Mouse (Mus musculus) liver, postnatal 0 days (tissue): Measurements from ENCODE around the gene 1600002K03Rik. TPM values are rescaled to one million over a fixed set of nuclear protein-coding genes. Genes with fewer than 3 reads are reported as not detected.

Experiments
- ATAC-seq: fragments of 200-750 bp; cut with Nextera tagmentation; 2 replicates; pipeline ENCODE4 v1.8.0; 2017; ENCODE audit warnings: mild to moderate bottlenecking, moderate library complexity
- DNase-seq: peaks from one replicate; pipeline ENCODE4 v3.0.0-alpha.2; 2016
- H3K27ac ChIP-seq: fragments of 300-500 bp; sonication (generic); 2 replicates; pipeline ENCODE4 v1.5.1; 2014; ENCODE audit warnings: antibody characterized with exemption, moderate library complexity, mild to moderate bottlenecking, low read depth
- H3K27me3 ChIP-seq: fragments of 300-500 bp; sonication (generic); 2 replicates; pipeline ENCODE4 v1.6.1; 2014; ENCODE audit warnings: low read length, control low read depth, mixed read lengths; ENCODE audit not compliant: insufficient read depth
- H3K36me3 ChIP-seq: fragments of 300-500 bp; sonication (generic); replicated peaks from 2 replicates; pipeline ENCODE4 v1.6.1; 2014; ENCODE audit warnings: mild to moderate bottlenecking, control low read depth, low read length, moderate library complexity, mixed read lengths; ENCODE audit not compliant: insufficient read depth
- H3K4me1 ChIP-seq: fragments of 300-500 bp; sonication (generic); 2 replicates; pipeline ENCODE4 v1.6.1; 2014; ENCODE audit warnings: antibody characterized with exemption, mild to moderate bottlenecking, control low read depth; ENCODE audit not compliant: insufficient read depth
- H3K4me2 ChIP-seq: fragments of 300-500 bp; sonication (generic); 2 replicates; pipeline ENCODE4 v1.6.1; 2014; ENCODE audit warnings: low read depth, mild to moderate bottlenecking, low read length, moderate library complexity, mixed read lengths
- H3K4me3 ChIP-seq: fragments of 300-500 bp; sonication (generic); 2 replicates; pipeline ENCODE4 v1.5.1; 2014; ENCODE audit warnings: low read depth, low read length
- H3K9ac ChIP-seq: fragments of 300-500 bp; sonication (generic); replicated peaks from 2 replicates; pipeline ENCODE4 v1.6.1; 2014; ENCODE audit warnings: mild to moderate bottlenecking, moderate library complexity
- H3K9me3 ChIP-seq: fragments of 300-500 bp; sonication (generic); 2 replicates; pipeline ENCODE4 v1.6.1; 2016; ENCODE audit warnings: mild to moderate bottlenecking, control low read depth, low read length, mixed read lengths
- CTCF ChIP-seq: sonication (generic); IDR thresholded peaks from 2 replicates; pipeline ENCODE4 v1.5.1; 2016; ENCODE audit warnings: antibody characterized with exemption, low read depth
- EP300 ChIP-seq: IDR thresholded peaks from 2 replicates; pipeline ENCODE4 v1.6.1; 2016; ENCODE audit warnings: antibody characterized with exemption, low read depth, mild to moderate bottlenecking
- WGBS: fragments of 180-500 bp; shearing (Covaris S2); extraction: QIAGEN DNeasy Blood & Tissue Kit; methylation state at CpG from one replicate; pipeline ENCODE4 v1.1.7; 2014; ENCODE audit not compliant: insufficient replicate concordance; 5-methylcytosine and 5-hydroxymethylcytosine counted together
- polyA plus RNA-seq: library from polyadenylated mRNA; unstranded; fragments of >200 nt; fragmentation: Nextera tagmentation; extraction: Ambion mirVana; gene quantifications from 2 replicates; pipeline ENCODE4 v1.2.1, GENCODE M21; 2015

1600002K03Rik gene
- polyA plus RNA-seq, 1 experiment from 2014 or later, result 6.8 TPM

GRCm38 (mm10) chr10:80139975-80140665, 32.6 kb upstream of the 1600002K03Rik start:
- peaks cover 37% of the 10 kb centered on the region for H3K27me3 ChIP-seq
- TF ChIP-seq CTCF (no peak), EP300 (no peak)
- DNase-seq, result no peak
- H3K4me3 ChIP-seq, result no peak overlapping the region
- ATAC-seq, result no peak
- WGBS, result 74% methylated on average over 11 of the region's 11 CpGs
- no peak overlapping the region for H3K27ac ChIP-seq
- no peak overlapping the region for H3K9ac ChIP-seq
- H3K36me3 ChIP-seq, result peaks cover 16% of the 10 kb centered on the region
- peaks cover 54% of the 10 kb centered on the region for H3K4me1 ChIP-seq
- no peak overlapping the region for H3K4me2 ChIP-seq
- no peaks in the 10 kb centered on the region for H3K9me3 ChIP-seq

- WGBS, result 75% methylated on average over 10 of the region's 10 CpGs
- TF ChIP-seq CTCF (no peak), EP300 (no peak)
- no peak for DNase-seq
- Histone ChIP-seq H3K4me1 (peaks cover 59% of the 10 kb centered on the region), H3K9ac (peak within 1 kb of the TSS; percentile 33), H3K36me3 (peaks cover 20% of the 10 kb centered on the region), H3K4me2 (peak within 1 kb of the TSS; percentile 96), H3K27me3 (peaks cover 37% of the 10 kb centered on the region), H3K27ac (peak within 1 kb of the TSS; percentile 97), H3K4me3 (peak within 1 kb of the TSS; percentile 71), H3K9me3 (no peaks in the 10 kb centered on the region)
- no peak for ATAC-seq
These were observed 32.1 kb upstream of the 1600002K03Rik start, which contains the start of gene Cbarp for GRCm38 (mm10) chr10:80140666-80141035. Gene Cbarp (minus strand): TSS chr10:80140835.

GRCm38 (mm10) chr10:80141243-80141642, 31.5 kb upstream of the 1600002K03Rik start:
- peaks cover 65% of the 10 kb centered on the region for H3K4me1 ChIP-seq
- 0% methylated on average over 29 of the region's 29 CpGs for WGBS
- ATAC-seq, result peak; percentile 68
- H3K9me3 ChIP-seq, result no peaks in the 10 kb centered on the region
- peak overlapping the region; percentile 33 for H3K9ac ChIP-seq
- DNase-seq, result peak; percentile 94
- peaks cover 35% of the 10 kb centered on the region for H3K27me3 ChIP-seq
- H3K4me2 ChIP-seq, result peak overlapping the region; percentile 96
- H3K27ac ChIP-seq, result peak overlapping the region; percentile 97
- H3K36me3 ChIP-seq, result peaks cover 26% of the 10 kb centered on the region
- 0 out of 2 replicates have a peak, but pooled peaks have one; percentile 36 for TF ChIP-seq EP300
- peak; percentile 89 for TF ChIP-seq CTCF
- peak overlapping the region; percentile 71 for H3K4me3 ChIP-seq

- H3K27me3 ChIP-seq, result peaks cover 28% of the 10 kb centered on the region
- WGBS, result under 1% methylated on average over 43 of the region's 43 CpGs
These were observed 30.8 kb upstream of the 1600002K03Rik start for GRCm38 (mm10) chr10:80141786-80142529.

GRCm38 (mm10) chr10:80142530-80142925, 30.2 kb upstream of the 1600002K03Rik start:
- H3K4me3 ChIP-seq, result peak overlapping the region; percentile 71
- no peaks in the 10 kb centered on the region for H3K9me3 ChIP-seq
- peaks cover 66% of the 10 kb centered on the region for H3K4me1 ChIP-seq
- no peak for TF ChIP-seq CTCF
- TF ChIP-seq EP300, result no peak
- H3K9ac ChIP-seq, result peak overlapping the region; percentile 86
- peak; percentile 70 for DNase-seq
- ATAC-seq, result peak; percentile 48
- H3K27me3 ChIP-seq, result peaks cover 22% of the 10 kb centered on the region
- peak overlapping the region; percentile 97 for H3K27ac ChIP-seq
- H3K36me3 ChIP-seq, result peaks cover 26% of the 10 kb centered on the region
- H3K4me2 ChIP-seq, result peak overlapping the region; percentile 96
- WGBS, result 3% methylated on average over 15 of the region's 15 CpGs

More at GRCm38 (mm10) chr10:80141786-80142529, 30.8 kb upstream of the 1600002K03Rik start:
- H3K9ac ChIP-seq, result peak overlapping the region; percentile 86
- H3K36me3 ChIP-seq, result peaks cover 26% of the 10 kb centered on the region
- H3K27ac ChIP-seq, result peak overlapping the region; percentile 97
- TF ChIP-seq CTCF (no peak), EP300 (no peak; the same call in 1 of the 2 replicates)
- peak; percentile 85 for ATAC-seq
- peaks cover 66% of the 10 kb centered on the region for H3K4me1 ChIP-seq
- H3K4me2 ChIP-seq, result peak overlapping the region; percentile 96
- no peaks in the 10 kb centered on the region for H3K9me3 ChIP-seq
- H3K4me3 ChIP-seq, result peak overlapping the region; percentile 71
- DNase-seq, result peak; percentile 95

- Histone ChIP-seq H3K4me2 (0 out of 2 replicates have a peak overlapping the region, but pooled peaks have one; percentile 96), H3K9me3 (no peaks in the 10 kb centered on the region), H3K27ac (no peak overlapping the region; the same call in 1 of the 2 replicates), H3K4me3 (no peak overlapping the region), H3K36me3 (peaks cover 26% of the 10 kb centered on the region), H3K9ac (no peak overlapping the region), H3K27me3 (peaks cover 11% of the 10 kb centered on the region), H3K4me1 (peaks cover 61% of the 10 kb centered on the region)
- 91% methylated on average over 7 of the region's 7 CpGs for WGBS
- DNase-seq (no peak), ATAC-seq (no peak)
- TF ChIP-seq CTCF (no peak), EP300 (no peak)
These were observed 29.1 kb upstream of the 1600002K03Rik start for GRCm38 (mm10) chr10:80143664-80144063.
